Mouse (Mus musculus) embryo, embryonic 10.5 days (tissue): ENCODE data around the gene Efl1.
"Not testable (repeated sequence)": the region's sequence is repeated elsewhere in the genome, so short reads cannot be mapped to it uniquely, and the experiment has no call there.

Experiments used
- DNase-seq: peaks from one replicate; pipeline ENCODE4 v3.0.0-alpha.2; 2015; ENCODE audit warnings: low spot score

The Efl1 gene

GRCm38 (mm10) chr7:82719740-82720139, 71.3 kb downstream of the Efl1 start:
- no peak for DNase-seq

DNA sequence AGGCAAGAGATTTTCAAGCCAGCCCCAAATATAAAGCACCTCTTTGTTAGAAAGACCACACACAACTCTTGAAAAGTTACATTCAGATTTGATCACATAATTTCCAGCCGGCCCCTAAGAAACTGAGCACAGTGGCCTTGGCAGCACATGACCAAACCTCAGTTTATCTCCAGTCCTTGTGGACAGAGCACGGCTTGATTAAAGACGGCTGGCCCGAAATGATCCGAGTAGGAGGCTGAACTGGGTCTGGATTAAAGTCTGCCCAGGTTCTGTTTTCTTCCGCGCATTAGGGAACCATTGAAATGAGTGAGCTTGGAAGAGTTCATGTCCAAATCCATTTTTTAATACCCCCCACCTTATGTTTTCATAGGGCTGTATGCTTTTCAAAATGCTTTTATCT, 72.1 kb downstream of the Efl1 start:
- DNase-seq, result no peak

DNA sequence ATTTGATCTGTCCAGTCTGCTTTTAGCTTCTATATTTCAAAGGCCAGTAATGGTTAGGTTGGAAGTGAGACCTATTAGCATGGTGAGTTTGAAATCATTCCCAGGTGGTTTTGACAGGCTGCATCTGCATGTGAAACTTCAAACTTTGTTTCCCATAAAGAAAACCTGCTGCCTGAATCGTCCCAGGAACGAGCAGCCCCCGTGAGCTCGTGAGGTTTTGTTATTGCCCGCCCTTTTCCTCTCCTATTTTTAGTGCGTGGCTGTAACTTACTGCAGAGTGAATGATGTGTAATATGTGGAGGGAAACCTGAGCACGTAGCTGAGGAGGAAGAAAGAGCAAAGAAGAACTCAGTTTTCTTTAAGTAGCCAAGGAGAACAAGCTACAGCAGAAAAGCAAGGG, 72.5 kb downstream of the Efl1 start:
- peak; percentile 42 for DNase-seq

- DNase-seq, result no peak
Measured at GRCm38 (mm10) chr7:82722486-82723123, 74.2 kb downstream of the Efl1 start.

GRCm38 (mm10) chr7:82723151-82723871, 74.9 kb downstream of the Efl1 start:
- DNase-seq, result peak; percentile 63

DNA sequence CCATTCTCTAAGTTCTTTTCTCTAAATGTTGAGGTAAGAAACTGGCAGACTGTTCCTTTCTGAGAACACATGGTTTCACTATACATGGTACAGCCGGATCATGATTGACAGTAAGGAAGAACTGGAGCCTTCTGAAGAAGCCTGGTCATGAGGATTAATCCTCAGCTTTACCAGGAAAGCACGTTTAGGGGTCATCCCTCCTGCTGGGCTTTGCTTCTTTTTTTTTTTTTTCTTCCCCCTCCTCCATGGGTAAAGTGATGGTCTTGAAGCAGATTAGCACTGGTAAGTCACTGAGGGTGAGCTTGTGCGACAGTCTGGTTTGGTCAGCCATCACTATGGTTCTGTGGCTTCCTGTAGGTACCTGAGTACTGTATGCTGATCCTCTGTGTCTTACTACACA, 76.1 kb downstream of the Efl1 start:
- DNase-seq, result no peak

- no peak for DNase-seq
Measured at GRCm38 (mm10) chr7:82725006-82725636, 76.7 kb downstream of the Efl1 start.

- no peak for DNase-seq
Measured at GRCm38 (mm10) chr7:82725741-82726450, 77.5 kb downstream of the Efl1 start.

GRCm38 (mm10) chr7:82727066-82727465, 78.7 kb downstream of the Efl1 start:
- DNase-seq, result peak; percentile 36

GRCm38 (mm10) chr7:82729009-82729408, 80.6 kb downstream of the Efl1 start:
- not testable (repeated sequence) for DNase-seq

DNA sequence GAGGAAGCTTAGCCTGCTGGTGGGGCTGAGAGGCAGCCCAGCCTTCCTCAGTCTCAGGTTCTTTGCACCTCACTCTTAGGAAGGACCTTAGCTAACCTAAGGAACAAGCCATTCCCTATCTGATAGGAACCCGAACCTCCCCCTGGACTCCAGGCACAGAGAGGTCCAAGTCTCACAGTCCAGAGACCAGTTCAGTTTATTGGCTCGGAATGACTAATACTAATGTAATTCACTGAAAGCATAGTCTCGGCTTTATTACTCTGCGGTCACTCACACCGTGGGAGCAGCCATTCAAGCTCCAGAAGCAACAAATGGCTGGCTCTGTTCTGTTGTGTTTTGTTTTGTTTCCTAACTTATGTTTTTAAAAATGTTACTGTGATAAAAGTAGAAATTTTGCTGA, 84.7 kb downstream of the Efl1 start:
- DNase-seq, result no peak

DNA sequence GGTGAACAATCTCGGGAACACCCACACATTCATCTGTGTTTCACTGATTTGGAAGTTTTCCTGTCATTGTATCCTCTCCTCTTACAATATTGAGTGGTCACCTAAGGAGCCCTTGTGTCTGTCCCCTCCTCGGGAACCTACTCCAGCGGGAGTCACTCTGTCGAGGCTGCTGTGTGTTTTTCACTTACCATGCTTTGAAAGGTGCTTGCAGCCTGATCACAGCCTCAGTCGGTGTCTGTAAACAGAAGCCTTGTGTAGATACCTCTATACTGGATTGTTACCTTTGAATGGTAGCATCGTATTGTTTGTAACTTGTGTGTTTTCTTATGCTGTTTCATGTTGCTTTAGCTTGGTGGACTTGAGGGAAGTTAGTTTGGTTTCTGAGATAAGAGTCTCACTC, 85.6 kb downstream of the Efl1 start:
- DNase-seq, result no peak

- DNase-seq, result no peak
Measured at GRCm38 (mm10) chr7:82734748-82735600, 86.6 kb downstream of the Efl1 start.

GRCm38 (mm10) chr7:82743116-82743765, 94.8 kb downstream of the Efl1 start:
- no peak for DNase-seq

DNA sequence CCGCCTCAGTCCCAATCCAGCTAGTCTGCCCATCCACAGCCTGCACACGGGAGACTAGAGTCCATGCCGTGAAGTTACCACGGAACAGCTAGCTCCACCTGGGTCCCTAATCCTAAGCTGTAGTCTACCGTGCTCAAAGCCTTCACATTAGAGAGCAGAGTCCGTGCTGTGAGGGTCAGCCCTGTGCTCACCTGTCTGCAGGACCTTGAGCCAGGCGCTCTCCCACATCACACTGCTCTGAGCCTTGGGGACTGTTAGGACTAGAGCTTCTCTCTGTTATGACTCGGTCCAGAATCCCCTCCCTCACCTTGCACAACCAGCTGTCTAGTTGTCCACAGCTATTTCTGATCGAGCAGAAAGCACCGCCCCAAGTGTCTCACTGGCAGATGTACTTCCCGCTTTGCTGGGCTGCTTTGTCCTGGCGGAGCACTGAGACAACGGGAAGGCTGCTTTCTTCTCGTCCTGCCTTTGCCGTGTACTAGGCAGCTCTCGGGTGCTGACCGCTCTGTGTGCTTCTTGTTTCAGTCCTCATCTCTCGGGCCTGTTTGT, 95.8 kb downstream of the Efl1 start:
- DNase-seq, result no peak

- DNase-seq, result peak; percentile 56
Measured at GRCm38 (mm10) chr7:82748812-82749211, 100.4 kb downstream of the Efl1 start.

- DNase-seq, result no peak
Measured at GRCm38 (mm10) chr7:82749239-82749638, 100.8 kb downstream of the Efl1 start.

GRCm38 (mm10) chr7:82752171-82753085, 104.0 kb downstream of the Efl1 start:
- DNase-seq, result peak; percentile 41

DNA sequence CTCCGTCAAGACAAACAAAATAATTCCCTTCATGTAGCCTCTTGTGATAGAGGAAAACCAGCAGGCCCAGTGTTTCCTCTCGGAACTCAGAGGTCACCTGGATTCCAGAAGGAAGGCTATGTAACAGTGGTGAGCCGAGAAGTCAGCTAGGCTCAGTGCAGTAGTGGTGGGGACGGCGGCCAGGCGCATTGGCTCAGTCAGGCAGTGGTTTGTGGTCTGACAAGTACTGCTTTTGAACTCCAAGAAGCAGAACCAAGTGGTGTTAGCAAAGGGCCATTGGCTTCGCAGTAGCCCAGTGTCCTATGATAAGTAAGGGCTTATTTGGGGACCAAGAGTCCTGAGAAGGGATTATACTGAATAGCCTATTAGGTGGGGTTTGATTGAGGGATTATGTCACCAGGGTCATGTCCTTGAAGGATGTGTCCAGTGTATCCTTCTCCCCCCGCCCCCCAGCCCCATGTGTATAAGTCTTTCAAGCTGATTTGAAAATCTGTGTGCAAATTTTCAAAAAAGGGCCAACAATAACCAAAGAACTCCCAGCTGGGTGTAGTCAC, 107.3 kb downstream of the Efl1 start:
- DNase-seq, result no peak
